Mouse (Mus musculus): Measurements from ENCODE around the gene Ythdf2.

DNA sequence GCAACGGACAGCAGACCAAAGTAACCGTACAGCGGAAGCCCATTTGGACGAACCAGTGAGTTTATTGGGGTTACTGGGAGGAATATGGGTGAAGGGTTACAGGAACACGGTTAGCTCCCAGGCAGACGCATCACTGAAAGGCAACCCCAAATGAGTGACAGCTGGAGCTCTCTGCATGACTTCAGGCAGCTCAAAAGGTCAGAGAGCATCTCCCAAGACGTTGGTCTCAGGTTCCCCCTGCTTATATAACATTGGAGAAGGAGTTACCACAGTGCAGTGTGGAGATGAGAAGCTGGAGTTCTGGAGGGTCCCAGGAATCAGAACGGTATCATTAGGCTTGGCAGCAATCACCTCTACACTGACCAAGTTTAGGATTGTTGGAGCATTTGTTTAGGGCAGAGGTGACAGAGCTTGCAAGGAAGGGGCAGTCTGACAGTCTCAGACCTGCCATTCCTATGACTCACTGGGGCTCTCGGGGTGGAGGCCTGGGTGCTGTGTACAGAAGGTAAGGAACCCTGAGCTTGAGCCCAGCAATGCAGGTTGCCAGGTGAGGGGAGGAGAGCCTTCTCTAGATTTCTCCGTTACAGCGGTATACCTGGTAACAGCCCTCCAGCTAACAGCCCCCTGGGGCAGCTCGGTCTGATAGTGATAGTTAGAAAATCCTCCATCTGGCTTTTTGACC lies 55.0 kb downstream of the Ythdf2 start:
- TF ChIP-seq CTCF (IDR thresholded peaks at IDR 0.05; ENCODE audit: control insufficient read depth, insufficient read depth, insufficient read length) = no peak
- TF ChIP-seq MYOG (IDR thresholded peaks at IDR 0.05; ENCODE audit: control insufficient read depth, extremely low read depth, insufficient read length) = no peak
- TF ChIP-seq CEBPB (IDR thresholded peaks at IDR 0.05; ENCODE audit: low read depth) = no peak
- no peak for TF ChIP-seq MAX (IDR thresholded peaks at IDR 0.05)
- no peak for TF ChIP-seq MYOD1 (IDR thresholded peaks at IDR 0.05; ENCODE audit: control insufficient read depth, insufficient read length, low read depth)
- no peak for TF ChIP-seq USF1 (IDR thresholded peaks at IDR 0.05; ENCODE audit: low read depth)

Measured in C2C12 (cell line).